Mouse (Mus musculus) ES-Bruce4 (cell line): ENCODE data around the gene Agbl4. TPM values are rescaled to one million over a fixed set of nuclear protein-coding genes. Genes with fewer than 3 reads are reported as not detected.

Experiments
- H3K27ac ChIP-seq: 2 replicates; pipeline ENCODE4 v1.5.1; 2012; ENCODE audit warnings: low read length, inconsistent platforms; ENCODE audit not compliant: insufficient read depth
- H3K27me3 ChIP-seq: 2 replicates; pipeline ENCODE4 v1.6.1; 2012; ENCODE audit warnings: mild to moderate bottlenecking, low read length, inconsistent platforms; ENCODE audit not compliant: control insufficient read depth, poor library complexity, insufficient read depth, severe bottlenecking
- H3K36me3 ChIP-seq: 2 replicates; pipeline ENCODE4 v1.6.1; 2012; ENCODE audit warnings: inconsistent platforms, mild to moderate bottlenecking, low read length, moderate library complexity; ENCODE audit not compliant: control insufficient read depth, poor library complexity, insufficient read depth, severe bottlenecking
- H3K4me1 ChIP-seq: one replicate; pipeline ENCODE4 v1.8.1; 2011; ENCODE audit warnings: low read length; ENCODE audit not compliant: control insufficient read depth, insufficient read depth
- H3K4me3 ChIP-seq: 2 replicates; pipeline ENCODE4 v1.5.1; 2011; ENCODE audit warnings: low read depth, mild to moderate bottlenecking, low read length
- H3K9ac ChIP-seq: 2 replicates; pipeline ENCODE4 v1.6.1; 2012; ENCODE audit warnings: low read depth, mild to moderate bottlenecking, inconsistent platforms; ENCODE audit not compliant: poor library complexity, severe bottlenecking
- H3K9me3 ChIP-seq: replicated peaks from 2 replicates; pipeline ENCODE4 v1.6.1; 2012; ENCODE audit warnings: mild to moderate bottlenecking, low read length, inconsistent platforms; ENCODE audit not compliant: control insufficient read depth, poor library complexity, insufficient read depth, severe bottlenecking
- CTCF ChIP-seq: IDR thresholded peaks from one replicate; pipeline ENCODE4 v1.8.1; 2011; ENCODE audit warnings: low read depth, low read length
- EP300 ChIP-seq: IDR thresholded peaks from 2 replicates; pipeline ENCODE4 v1.6.1; 2011; ENCODE audit warnings: low read depth, low read length; ENCODE audit not compliant: insufficient read depth
- POLR2A ChIP-seq: IDR thresholded peaks from one replicate; pipeline ENCODE4 v1.8.1; 2011; ENCODE audit warnings: low read length; ENCODE audit not compliant: insufficient read depth
- polyA plus RNA-seq: library from polyadenylated mRNA; stranded (reverse); fragments of >200 nt; gene quantifications from 2 replicates; pipeline ENCODE4 v1.2.4, GENCODE M21; 2011; ENCODE audit warnings: low read depth; ENCODE audit not compliant: missing spikeins, insufficient read depth, insufficient read length

The Agbl4 gene
- polyA plus RNA-seq, 1 experiment = not detected

GRCm38 (mm10) chr4:111487233-111487843 is 1089.9 kb downstream of the Agbl4 start:
- Histone ChIP-seq H3K9me3 (no peaks in the 10 kb centered on the region), H3K27me3 (no peaks in the 10 kb centered on the region), H3K4me1 (no peaks in the 10 kb centered on the region), H3K4me3 (no peak overlapping the region), H3K27ac (no peak overlapping the region), H3K9ac (no peak overlapping the region), H3K36me3 (no peaks in the 10 kb centered on the region)
- TF ChIP-seq CTCF = no peak
- TF ChIP-seq POLR2A = no peak
- no peak for TF ChIP-seq EP300

- H3K27me3 ChIP-seq = no peaks in the 10 kb centered on the region
- no peak overlapping the region for H3K4me3 ChIP-seq
- no peaks in the 10 kb centered on the region for H3K36me3 ChIP-seq
- no peaks in the 10 kb centered on the region for H3K9me3 ChIP-seq
- H3K9ac ChIP-seq = no peak overlapping the region
- H3K4me1 ChIP-seq = no peaks in the 10 kb centered on the region
- H3K27ac ChIP-seq = no peak overlapping the region
- peak; percentile 59 for TF ChIP-seq CTCF
- no peak for TF ChIP-seq POLR2A
- TF ChIP-seq EP300 = no peak
Observed at GRCm38 (mm10) chr4:111493750-111494404, 1096.4 kb downstream of the Agbl4 start.

DNA sequence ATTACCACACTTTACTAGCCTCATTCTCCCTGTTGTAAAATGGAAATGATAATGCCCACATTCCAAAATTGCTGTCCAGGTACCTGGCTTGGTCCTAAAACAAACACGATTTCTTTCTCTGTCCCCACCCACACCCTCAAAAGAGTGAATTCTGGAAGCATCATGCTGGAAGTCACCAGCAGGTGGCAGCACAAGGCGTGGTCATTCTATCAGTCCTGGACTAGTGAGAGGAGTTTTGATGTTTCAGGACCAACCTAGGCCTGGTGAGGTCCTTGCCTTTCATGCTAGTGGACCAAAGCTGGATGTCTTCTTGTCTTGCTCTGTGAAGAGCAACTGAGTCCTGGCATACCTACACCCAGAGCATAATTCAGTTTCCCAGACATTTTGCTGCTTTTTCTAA is 1098.5 kb downstream of the Agbl4 start:
- TF ChIP-seq CTCF (peak; percentile 70), POLR2A (no peak), EP300 (no peak)
- no peak overlapping the region for H3K27ac ChIP-seq
- no peak overlapping the region for H3K9ac ChIP-seq
- H3K4me1 ChIP-seq = no peaks in the 10 kb centered on the region
- no peaks in the 10 kb centered on the region for H3K9me3 ChIP-seq
- no peak overlapping the region for H3K4me3 ChIP-seq
- no peaks in the 10 kb centered on the region for H3K27me3 ChIP-seq
- no peaks in the 10 kb centered on the region for H3K36me3 ChIP-seq

DNA sequence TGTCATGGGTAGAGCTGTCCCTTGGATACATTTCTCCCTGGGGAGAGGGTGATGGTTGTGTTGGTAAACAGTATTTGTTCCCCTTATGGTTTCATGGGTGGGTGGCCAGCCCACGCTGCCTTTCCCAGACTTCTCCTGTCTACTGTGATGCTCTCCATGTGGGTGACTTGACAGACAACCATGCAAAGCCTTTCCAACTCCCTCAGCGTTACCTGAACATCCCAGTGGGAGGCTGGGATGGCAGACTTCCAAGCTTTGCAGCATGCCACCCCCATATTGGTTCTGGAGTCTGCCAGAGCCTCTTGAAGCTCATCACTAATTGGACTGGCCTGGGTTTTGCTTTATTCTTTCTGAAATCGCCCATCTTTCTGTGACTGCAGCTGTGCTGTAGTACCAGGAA is 1101.3 kb downstream of the Agbl4 start:
- TF ChIP-seq CTCF (no peak), EP300 (no peak), POLR2A (no peak)
- Histone ChIP-seq H3K4me1 (no peaks in the 10 kb centered on the region), H3K36me3 (no peaks in the 10 kb centered on the region), H3K9me3 (no peaks in the 10 kb centered on the region), H3K27me3 (no peaks in the 10 kb centered on the region), H3K27ac (no peak overlapping the region), H3K4me3 (no peak overlapping the region), H3K9ac (no peak overlapping the region)

GRCm38 (mm10) chr4:111501441-111501840 is 1104.0 kb downstream of the Agbl4 start:
- Histone ChIP-seq H3K27ac (no peak overlapping the region), H3K4me1 (no peaks in the 10 kb centered on the region)
- no peak for TF ChIP-seq EP300
- TF ChIP-seq POLR2A = no peak
- no peak for TF ChIP-seq CTCF

More at GRCm38 (mm10) chr4:111501441-111501840, 1104.0 kb downstream of the Agbl4 start:
- Histone ChIP-seq H3K27me3 (no peaks in the 10 kb centered on the region), H3K9ac (no peak overlapping the region), H3K4me3 (no peak overlapping the region), H3K36me3 (no peaks in the 10 kb centered on the region), H3K9me3 (no peaks in the 10 kb centered on the region)
